Mouse (Mus musculus): ENCODE data around the gene Spx. TPM values are rescaled to one million over a fixed set of nuclear protein-coding genes. Genes with fewer than 3 reads are reported as not detected.

Gene Spx
- polyA plus RNA-seq (2017; shearing (Covaris generic)) = 1 to 10 TPM in 1 of 2 experiments, not detected in 1; 1.1 TPM

GRCm38 (mm10) chr6:142412906-142413491, at the start of gene Spx:
TSS of gene Spx (plus strand) at chr6:142413441.

GRCm38 (mm10) chr6:142387011-142387754, 26.1 kb upstream of the Spx start, which contains the start of the genes Recql and Golt1b:
TSS of gene Recql (minus strand) at chr6:142387087.
TSS of gene Golt1b (plus strand) at chr6:142387221.

Other genes with a start within 250 kb of the Spx start
- 1 to 10 TPM in 1 of 2 experiments, under 1 TPM in 1; 0.43 to 1.5 TPM for gene Slco1a6, start 204.9 kb upstream of the Spx start, polyA plus RNA-seq (2017; shearing (Covaris generic))
- gene Iapp, start 115.0 kb upstream of the Spx start, polyA plus RNA-seq (2017; shearing (Covaris generic)) = under 1 TPM in 1 of 2 experiments, not detected in 1; 0.61 TPM
- gene Slco1a5, start 90.5 kb upstream of the Spx start, polyA plus RNA-seq (2017; shearing (Covaris generic)) = not detected
- 10 to 100 TPM; 20.9 to 22.7 TPM for gene Pyroxd1, start 67.8 kb upstream of the Spx start, polyA plus RNA-seq (2017; shearing (Covaris generic))
- 10 to 100 TPM; 44.4 to 59.4 TPM for gene Recql, start 26.4 kb upstream of the Spx start, polyA plus RNA-seq (2017; shearing (Covaris generic))
- gene Golt1b, start 26.2 kb upstream of the Spx start, polyA plus RNA-seq (2017; shearing (Covaris generic)) = 10 to 100 TPM; 17.1 to 22.8 TPM
- gene Gys2, start 59.7 kb downstream of the Spx start, polyA plus RNA-seq (2017; shearing (Covaris generic)) = under 1 TPM in 1 of 2 experiments, not detected in 1; 0.34 TPM
- gene Ldhb, start 94.5 kb downstream of the Spx start, polyA plus RNA-seq (2017; shearing (Covaris generic)) = 100 to 1,000 TPM; 104 to 108 TPM
- 1 to 10 TPM in 1 of 2 experiments, under 1 TPM in 1; 0.11 to 1.4 TPM for gene Kcnj8, start 158.2 kb downstream of the Spx start, polyA plus RNA-seq (2017; shearing (Covaris generic))

Measured in inflammation-experienced regulatory T-cells (primary cell).